In genomic region chr9:121872062-121872683, GRCm38 (mm10) we compare ENCODE assay signal across 29 mouse cellular contexts. TPM values are rescaled to one million over a fixed set of nuclear protein-coding genes. Genes with fewer than 3 reads are reported as not detected.
DNase-seq lines count a peak whose midpoint lies in the region; ATAC-seq lines count a peak whose summit lies in the region.
"Had no signal": no experiment of that assay in that cellular context is flagged by ENCODE, and none has a peak within 500 bp of the region (broad histone marks: within the 10 kb centered on the region; RNA-seq: fewer than 3 reads in every experiment).

No protein-coding gene starts in this region.

- H3K36me3 ChIP-seq in forebrain, embryonic 11.5 days (ENCODE audit: control insufficient read depth, insufficient read depth, low read length) = no peaks in the 10 kb centered on the region
- H3K36me3 ChIP-seq in forebrain, embryonic 14.5 days (ENCODE audit: control insufficient read depth, insufficient read depth, low read length) = no peaks in the 10 kb centered on the region
- no peaks in the 10 kb centered on the region for H3K36me3 ChIP-seq in midbrain, embryonic 11.5 days (ENCODE audit: control insufficient read depth, insufficient read depth, low read length)
- no peaks in the 10 kb centered on the region for H3K36me3 ChIP-seq in midbrain, embryonic 16.5 days (ENCODE audit: control insufficient read depth, insufficient read depth, low read length)
- H3K36me3 ChIP-seq: embryonic facial prominence, embryonic 15.5 days; forebrain, embryonic 12.5 days; G1E; heart, embryonic 10.5 days; hindbrain, embryonic 13.5 days had no signal

- 89% methylated on average over 2 of the region's 2 CpGs for WGBS in forebrain, embryonic 11.5 days
- 83% methylated on average over 2 of the region's 2 CpGs for WGBS in forebrain, embryonic 14.5 days
- WGBS in midbrain, embryonic 11.5 days = 77% methylated on average over 2 of the region's 2 CpGs
- 84% methylated on average over 2 of the region's 2 CpGs for WGBS in midbrain, embryonic 16.5 days
- WGBS in large intestine, adult 2 months = 41% methylated on average over 2 of the region's 2 CpGs

- no peak overlapping the region for H3K9ac ChIP-seq in forebrain, embryonic 11.5 days (ENCODE audit: low read length)
- no peak overlapping the region for H3K9ac ChIP-seq in forebrain, embryonic 14.5 days (ENCODE audit: low read length)
- no peak overlapping the region for H3K9ac ChIP-seq in midbrain, embryonic 11.5 days (ENCODE audit: low read length)
- H3K9ac ChIP-seq in midbrain, embryonic 16.5 days (ENCODE audit: low read depth, low read length) = no peak overlapping the region
- H3K9ac ChIP-seq: embryonic facial prominence, embryonic 15.5 days; forebrain, embryonic 12.5 days; forebrain, postnatal 0 days; hindbrain, embryonic 13.5 days had no signal

- no peak for ATAC-seq in forebrain, embryonic 11.5 days (replicated peaks; ENCODE audit: low FRiP score)
- no peak for ATAC-seq in forebrain, embryonic 14.5 days
- no peak for ATAC-seq in midbrain, embryonic 11.5 days (ENCODE audit: low FRiP score)
- ATAC-seq in midbrain, embryonic 16.5 days = no peak
- ATAC-seq: CD4-positive, CD25-positive, alpha-beta regulatory T cell, adult 4 months; forebrain, postnatal 0 days; hindbrain, postnatal 0 days had no signal

- no peaks in the 10 kb centered on the region for H3K4me1 ChIP-seq in forebrain, embryonic 11.5 days (replicated peaks; ENCODE audit: control insufficient read depth, insufficient read depth, low read length)
- no peaks in the 10 kb centered on the region for H3K4me1 ChIP-seq in forebrain, embryonic 14.5 days (ENCODE audit: control insufficient read depth, insufficient read depth, low read length)
- no peaks in the 10 kb centered on the region for H3K4me1 ChIP-seq in midbrain, embryonic 11.5 days (ENCODE audit: control insufficient read depth, insufficient read depth, low read length)
- no peaks in the 10 kb centered on the region for H3K4me1 ChIP-seq in midbrain, embryonic 16.5 days (ENCODE audit: control insufficient read depth, insufficient read depth, low read length)
- H3K4me1 ChIP-seq: embryonic facial prominence, embryonic 15.5 days; forebrain, embryonic 12.5 days; heart, embryonic 10.5 days had no signal

- no peak overlapping the region for H3K4me3 ChIP-seq in forebrain, embryonic 11.5 days (ENCODE audit: low read depth, low read length)
- no peak overlapping the region for H3K4me3 ChIP-seq in forebrain, embryonic 14.5 days (ENCODE audit: low read depth, low read length)
- no peak overlapping the region for H3K4me3 ChIP-seq in midbrain, embryonic 11.5 days (ENCODE audit: low read depth, low read length)
- no peak overlapping the region for H3K4me3 ChIP-seq in midbrain, embryonic 16.5 days (ENCODE audit: low read depth, low read length)
- H3K4me3 ChIP-seq: embryonic facial prominence, embryonic 15.5 days; erythroblast, embryonic 14.5 days; forebrain, embryonic 12.5 days; heart, embryonic 10.5 days; hindbrain, embryonic 13.5 days had no signal

- no peak overlapping the region for H3K27ac ChIP-seq in forebrain, embryonic 11.5 days (ENCODE audit: low read depth, low read length)
- H3K27ac ChIP-seq in forebrain, embryonic 14.5 days (ENCODE audit: low read depth, low read length) = no peak overlapping the region
- H3K27ac ChIP-seq in midbrain, embryonic 11.5 days (ENCODE audit: low read depth, low read length) = no peak overlapping the region
- H3K27ac ChIP-seq in midbrain, embryonic 16.5 days (ENCODE audit: low read length) = no peak overlapping the region
- H3K27ac ChIP-seq: embryonic facial prominence, embryonic 15.5 days; forebrain, embryonic 12.5 days; heart, embryonic 10.5 days; hindbrain, embryonic 13.5 days; hindbrain, postnatal 0 days had no signal

- H3K4me2 ChIP-seq in forebrain, embryonic 11.5 days (ENCODE audit: low read depth, low read length, severe bottlenecking) = no peak overlapping the region
- H3K4me2 ChIP-seq in forebrain, embryonic 14.5 days (ENCODE audit: low read length) = no peak overlapping the region
- H3K4me2 ChIP-seq in midbrain, embryonic 11.5 days = no peak overlapping the region
- H3K4me2 ChIP-seq in midbrain, embryonic 16.5 days (ENCODE audit: low read length) = no peak overlapping the region
- H3K4me2 ChIP-seq: embryonic facial prominence, embryonic 15.5 days; forebrain, embryonic 12.5 days; hindbrain, embryonic 13.5 days had no signal

- H3K9me3 ChIP-seq in forebrain, embryonic 11.5 days (ENCODE audit: control insufficient read depth, low read length) = no peaks in the 10 kb centered on the region
- no peaks in the 10 kb centered on the region for H3K9me3 ChIP-seq in forebrain, embryonic 14.5 days (replicated peaks; ENCODE audit: control insufficient read depth, low read length)
- no peaks in the 10 kb centered on the region for H3K9me3 ChIP-seq in midbrain, embryonic 11.5 days (ENCODE audit: control insufficient read depth, low read length)
- no peaks in the 10 kb centered on the region for H3K9me3 ChIP-seq in midbrain, embryonic 16.5 days (replicated peaks; ENCODE audit: control insufficient read depth, low read length, poor library complexity, severe bottlenecking)
- H3K9me3 ChIP-seq: embryonic facial prominence, embryonic 15.5 days; forebrain, embryonic 12.5 days; G1E; heart, embryonic 10.5 days; hindbrain, embryonic 13.5 days had no signal

- H3K27me3 ChIP-seq in forebrain, embryonic 11.5 days (ENCODE audit: control insufficient read depth, insufficient read depth, low read length) = no peaks in the 10 kb centered on the region
- H3K27me3 ChIP-seq in forebrain, embryonic 14.5 days (replicated peaks; ENCODE audit: control insufficient read depth, insufficient read depth, low read length) = no peaks in the 10 kb centered on the region
- H3K27me3 ChIP-seq in midbrain, embryonic 11.5 days (ENCODE audit: control insufficient read depth, insufficient read depth, low read length) = no peaks in the 10 kb centered on the region
- no peaks in the 10 kb centered on the region for H3K27me3 ChIP-seq in midbrain, embryonic 16.5 days (ENCODE audit: control insufficient read depth, insufficient read depth, low read depth, low read length)
- H3K27me3 ChIP-seq: embryonic facial prominence, embryonic 15.5 days; forebrain, embryonic 12.5 days had no signal

- DNase-seq in forebrain, embryonic 11.5 days (ENCODE audit: low spot score) = peak; percentile 28
- no peak for DNase-seq in forebrain, embryonic 14.5 days (ENCODE audit: low spot score)
- DNase-seq in midbrain, embryonic 11.5 days (ENCODE audit: low spot score, missing footprints) = peak; percentile 67
- DNase-seq in large intestine, adult 2 months (ENCODE audit: low read depth, low spot score) = peak; percentile 72
- no peak for DNase-seq in embryo, embryonic 10 days (ENCODE audit: low spot score)
- DNase-seq in gastrocnemius, adult 8-10 months (ENCODE audit: low spot score in 2 of 2) = no peak
- DNase-seq: adrenal gland, adult 8-10 months; adrenal gland, postnatal 36 days; B cell, adult 2 months; cerebellum, adult 2 months; cerebellum, postnatal 10 days; embryo, embryonic 11 days; forebrain, postnatal 0 days; gastrocnemius, postnatal 36 days; heart, adult 18-20 months; heart, postnatal 14 days had no signal

RNA-seq across cellular contexts. Expression of gene Higd1a, which starts 14.0 kb away (rescaled TPM):
- polyA plus RNA-seq in forebrain, embryonic 11.5 days (2014; fragmentation: Nextera tagmentation; extraction: Ambion mirVana) = 170 and 184 TPM in 2 replicates
- 114 and 151 TPM in 2 replicates for polyA plus RNA-seq in forebrain, embryonic 14.5 days (2014; fragmentation: Nextera tagmentation; extraction: Ambion mirVana)
- polyA plus RNA-seq in midbrain, embryonic 11.5 days (2014; fragmentation: Nextera tagmentation; extraction: Ambion mirVana) = 159 and 170 TPM in 2 replicates
- polyA plus RNA-seq in midbrain, embryonic 16.5 days (2015; fragmentation: Nextera tagmentation; extraction: Ambion mirVana) = 143 and 154 TPM in 2 replicates
- 18.4 and 29.0 TPM in 2 replicates for polyA plus RNA-seq in large intestine, adult 2 months (2012; rRNA removed)
- total RNA-seq in gastrocnemius, adult 8-10 months (2022) = 10 to 100 TPM; 76.7 to 98.3 (median 89.0) TPM

RNA-seq across cellular contexts. Expression of gene Ackr2, which starts 26.0 kb away (rescaled TPM):
- 0.97 and 1.4 TPM in 2 replicates for polyA plus RNA-seq in forebrain, embryonic 11.5 days (2014; fragmentation: Nextera tagmentation; extraction: Ambion mirVana)
- polyA plus RNA-seq in forebrain, embryonic 14.5 days (2014; fragmentation: Nextera tagmentation; extraction: Ambion mirVana) = 2.0 and 2.1 TPM in 2 replicates
- 1.6 and 1.7 TPM in 2 replicates for polyA plus RNA-seq in midbrain, embryonic 11.5 days (2014; fragmentation: Nextera tagmentation; extraction: Ambion mirVana)
- polyA plus RNA-seq in midbrain, embryonic 16.5 days (2015; fragmentation: Nextera tagmentation; extraction: Ambion mirVana) = 3.2 and 3.3 TPM in 2 replicates
- 1.5 TPM in 2 replicates for polyA plus RNA-seq in large intestine, adult 2 months (2012; rRNA removed)
- total RNA-seq in gastrocnemius, adult 8-10 months (2022) = 1 to 10 TPM in 1 of 4 experiments, under 1 TPM in 3; 0.61 to 1.2 (median 0.64) TPM
- total RNA-seq: hematopoietic stem cell, adult 5-6 weeks had no signal
- polyA plus RNA-seq: CD4-positive, CD25-positive, alpha-beta regulatory T cell, adult 4 months; erythroblast, embryonic 14.5 days; G1E had no signal

RNA-seq across cellular contexts. Expression of gene Ccdc13, which starts 32.9 kb away (rescaled TPM):
- polyA plus RNA-seq in forebrain, embryonic 11.5 days (2014; fragmentation: Nextera tagmentation; extraction: Ambion mirVana) = 2.6 and 2.7 TPM in 2 replicates
- polyA plus RNA-seq in forebrain, embryonic 14.5 days (2014; fragmentation: Nextera tagmentation; extraction: Ambion mirVana) = 2.7 and 3.0 TPM in 2 replicates
- 1.5 and 2.0 TPM in 2 replicates for polyA plus RNA-seq in midbrain, embryonic 11.5 days (2014; fragmentation: Nextera tagmentation; extraction: Ambion mirVana)
- 5.1 and 6.8 TPM in 2 replicates for polyA plus RNA-seq in midbrain, embryonic 16.5 days (2015; fragmentation: Nextera tagmentation; extraction: Ambion mirVana)
- 0.21 and 0.30 TPM in 2 replicates for polyA plus RNA-seq in large intestine, adult 2 months (2012; rRNA removed)
- under 1 TPM in 1 of 4 experiments, not detected in 3; 0.15 TPM for total RNA-seq in gastrocnemius, adult 8-10 months (2022)
- polyA plus RNA-seq: CD4-positive, CD25-positive, alpha-beta regulatory T cell, adult 4 months; erythroblast, embryonic 14.5 days had no signal

RNA-seq across cellular contexts. Expression of gene Cyp8b1, which starts 43.9 kb away (rescaled TPM):
- polyA plus RNA-seq in forebrain, embryonic 11.5 days (2014; fragmentation: Nextera tagmentation; extraction: Ambion mirVana) = not detected in 2 replicates
- polyA plus RNA-seq in forebrain, embryonic 14.5 days (2014; fragmentation: Nextera tagmentation; extraction: Ambion mirVana) = not detected in 2 replicates
- polyA plus RNA-seq in midbrain, embryonic 11.5 days (2014; fragmentation: Nextera tagmentation; extraction: Ambion mirVana) = not detected in 2 replicates
- not detected in 2 replicates for polyA plus RNA-seq in midbrain, embryonic 16.5 days (2015; fragmentation: Nextera tagmentation; extraction: Ambion mirVana)
- polyA plus RNA-seq in large intestine, adult 2 months (2012; rRNA removed) = 0.07 and 0.09 TPM in 2 replicates
- total RNA-seq in gastrocnemius, adult 8-10 months (2022) = not detected
- total RNA-seq: forebrain, postnatal 0 days; G1E; gastrocnemius, adult 18-20 months; gastrocnemius, postnatal 36 days; heart, adult 18-20 months; hematopoietic stem cell, adult 5-6 weeks; hindbrain, postnatal 0 days had no signal
- polyA plus RNA-seq: CD4-positive, CD25-positive, alpha-beta regulatory T cell, adult 4 months; cerebellum, adult 2 months; embryonic facial prominence, embryonic 11.5 days; embryonic facial prominence, embryonic 15.5 days; erythroblast, embryonic 14.5 days; forebrain, embryonic 12.5 days; forebrain, postnatal 0 days; G1E; heart, embryonic 10.5 days; heart, embryonic 14.5 days; hindbrain, embryonic 13.5 days; hindbrain, postnatal 0 days had no signal

Comparison
In these comparisons a context has a peak if more than half of its experiments do, and no peak if none do; other contexts are left out.
1. DNase-seq: peak in forebrain, embryonic 11.5 days (single experiment), midbrain, embryonic 11.5 days (single experiment) and large intestine, adult 2 months (single experiment); none in forebrain, embryonic 14.5 days (single experiment), embryo, embryonic 10 days (single experiment) and gastrocnemius, adult 8-10 months (0 of 2).